Mouse (Mus musculus): ENCODE data around the gene Hoxc12. TPM values are rescaled to one million over a fixed set of nuclear protein-coding genes. Genes with fewer than 3 reads are reported as not detected.

Gene Hoxc12
- polyA plus RNA-seq, 1 experiment from 2014 or later: not detected

GRCm38 (mm10) chr15:102954192-102955006 is 17.8 kb downstream of the Hoxc12 start, which contains the start of gene Hoxc11:
Hoxc11 (plus strand) TSS chr15:102954427.
- Histone ChIP-seq H3K4me2 (replicated peaks; ENCODE audit: low read depth, low read length) (no peak within 1 kb of the TSS), H3K4me3 (ENCODE audit: low read depth, low read length) (0 out of 2 replicates have a peak within 1 kb of the TSS, but pooled peaks have one; percentile 2), H3K9ac (replicated peaks; ENCODE audit: low read depth) (no peak within 1 kb of the TSS), H3K36me3 (ENCODE audit: insufficient read depth, low read length) (no peaks in the 10 kb centered on the region), H3K27me3 (replicated peaks; ENCODE audit: insufficient read depth, low read length) (peaks cover 89% of the 10 kb centered on the region), H3K27ac (ENCODE audit: low read length) (no peak within 1 kb of the TSS), H3K9me3 (ENCODE audit: low read length) (no peaks in the 10 kb centered on the region), H3K4me1 (ENCODE audit: insufficient read depth, low read depth, low read length) (no peaks in the 10 kb centered on the region)
- ATAC-seq (no peak), DNase-seq (ENCODE audit: low spot score) (no peak)
- WGBS: 2% methylated on average over 55 of the region's 57 CpGs
- no peak for TF ChIP-seq CTCF (IDR thresholded peaks at IDR 0.05)
- no peak for TF ChIP-seq EP300 (IDR thresholded peaks at IDR 0.05)

GRCm38 (mm10) chr15:102955007-102955382 is 18.4 kb downstream of the Hoxc12 start:
- no peak overlapping the region for H3K27ac ChIP-seq (ENCODE audit: low read length)
- DNase-seq (ENCODE audit: low spot score) (no peak), ATAC-seq (no peak)
- 4% methylated on average over 20 of the region's 28 CpGs for WGBS
- H3K4me3 ChIP-seq (ENCODE audit: low read depth, low read length): 0 out of 2 replicates have a peak overlapping the region, but pooled peaks have one; percentile 2
- peaks cover 90% of the 10 kb centered on the region for H3K27me3 ChIP-seq (replicated peaks; ENCODE audit: insufficient read depth, low read length)
- H3K9ac ChIP-seq (replicated peaks; ENCODE audit: low read depth): no peak overlapping the region
- H3K36me3 ChIP-seq (ENCODE audit: insufficient read depth, low read length): no peaks in the 10 kb centered on the region
- no peak overlapping the region for H3K4me2 ChIP-seq (replicated peaks; ENCODE audit: low read depth, low read length)
- H3K4me1 ChIP-seq (ENCODE audit: insufficient read depth, low read depth, low read length): no peaks in the 10 kb centered on the region
- H3K9me3 ChIP-seq (ENCODE audit: low read length): no peaks in the 10 kb centered on the region
- TF ChIP-seq CTCF (IDR thresholded peaks at IDR 0.05) (no peak), EP300 (IDR thresholded peaks at IDR 0.05) (no peak)

GRCm38 (mm10) chr15:102955833-102956640 is 19.5 kb downstream of the Hoxc12 start:
- Histone ChIP-seq H3K36me3 (ENCODE audit: insufficient read depth, low read length) (no peaks in the 10 kb centered on the region), H3K9ac (replicated peaks; ENCODE audit: low read depth) (no peak overlapping the region), H3K27ac (ENCODE audit: low read length) (no peak overlapping the region), H3K27me3 (replicated peaks; ENCODE audit: insufficient read depth, low read length) (peaks cover 86% of the 10 kb centered on the region), H3K9me3 (ENCODE audit: low read length) (no peaks in the 10 kb centered on the region), H3K4me2 (replicated peaks; ENCODE audit: low read depth, low read length) (no peak overlapping the region), H3K4me3 (ENCODE audit: low read depth, low read length) (no peak overlapping the region), H3K4me1 (ENCODE audit: insufficient read depth, low read depth, low read length) (no peaks in the 10 kb centered on the region)
- WGBS: 2% methylated on average over 37 of the region's 40 CpGs
- no peak for ATAC-seq
- DNase-seq (ENCODE audit: low spot score): no peak
- TF ChIP-seq CTCF (IDR thresholded peaks at IDR 0.05): no peak
- TF ChIP-seq EP300 (IDR thresholded peaks at IDR 0.05): no peak

GRCm38 (mm10) chr15:102956906-102957305 is 20.3 kb downstream of the Hoxc12 start:
- 2% methylated on average over 12 of the region's 12 CpGs for WGBS
- Histone ChIP-seq H3K36me3 (ENCODE audit: insufficient read depth, low read length) (no peaks in the 10 kb centered on the region), H3K9me3 (ENCODE audit: low read length) (no peaks in the 10 kb centered on the region), H3K4me1 (ENCODE audit: insufficient read depth, low read depth, low read length) (no peaks in the 10 kb centered on the region), H3K27ac (ENCODE audit: low read length) (no peak overlapping the region), H3K4me2 (replicated peaks; ENCODE audit: low read depth, low read length) (no peak overlapping the region), H3K27me3 (replicated peaks; ENCODE audit: insufficient read depth, low read length) (peaks cover 87% of the 10 kb centered on the region), H3K4me3 (ENCODE audit: low read depth, low read length) (no peak overlapping the region), H3K9ac (replicated peaks; ENCODE audit: low read depth) (no peak overlapping the region)
- TF ChIP-seq EP300 (IDR thresholded peaks at IDR 0.05): no peak
- no peak for TF ChIP-seq CTCF (IDR thresholded peaks at IDR 0.05)
- ATAC-seq: no peak
- no peak for DNase-seq (ENCODE audit: low spot score)

- ATAC-seq (no peak), DNase-seq (ENCODE audit: low spot score) (no peak)
- under 1% methylated on average over 13 of the region's 13 CpGs for WGBS
- Histone ChIP-seq H3K27me3 (replicated peaks; ENCODE audit: insufficient read depth, low read length) (peaks cover 78% of the 10 kb centered on the region), H3K4me2 (replicated peaks; ENCODE audit: low read depth, low read length) (no peak overlapping the region), H3K27ac (ENCODE audit: low read length) (no peak overlapping the region), H3K4me1 (ENCODE audit: insufficient read depth, low read depth, low read length) (no peaks in the 10 kb centered on the region), H3K36me3 (ENCODE audit: insufficient read depth, low read length) (no peaks in the 10 kb centered on the region), H3K9ac (replicated peaks; ENCODE audit: low read depth) (no peak overlapping the region), H3K9me3 (ENCODE audit: low read length) (no peaks in the 10 kb centered on the region), H3K4me3 (ENCODE audit: low read depth, low read length) (no peak overlapping the region)
- no peak for TF ChIP-seq EP300 (IDR thresholded peaks at IDR 0.05)
These were observed 23.2 kb downstream of the Hoxc12 start for GRCm38 (mm10) chr15:102959663-102960191.

- no peaks in the 10 kb centered on the region for H3K4me1 ChIP-seq (ENCODE audit: insufficient read depth, low read depth, low read length)
- no peaks in the 10 kb centered on the region for H3K36me3 ChIP-seq (ENCODE audit: insufficient read depth, low read length)
- DNase-seq (ENCODE audit: low spot score): no peak
- H3K4me2 ChIP-seq (replicated peaks; ENCODE audit: low read depth, low read length): no peak overlapping the region
- no peak overlapping the region for H3K9ac ChIP-seq (replicated peaks; ENCODE audit: low read depth)
- peaks cover 79% of the 10 kb centered on the region for H3K27me3 ChIP-seq (replicated peaks; ENCODE audit: insufficient read depth, low read length)
- WGBS: 2% methylated on average over 6 of the region's 6 CpGs
- H3K4me3 ChIP-seq (ENCODE audit: low read depth, low read length): no peak overlapping the region
- ATAC-seq: no peak
- TF ChIP-seq CTCF (IDR thresholded peaks at IDR 0.05): no peak
- no peak for TF ChIP-seq EP300 (IDR thresholded peaks at IDR 0.05)
- H3K9me3 ChIP-seq (ENCODE audit: low read length): no peaks in the 10 kb centered on the region
- no peak overlapping the region for H3K27ac ChIP-seq (ENCODE audit: low read length)
These were observed 25.2 kb downstream of the Hoxc12 start for GRCm38 (mm10) chr15:102961728-102962127.

Measured in lung, postnatal 0 days (tissue).